Mouse (Mus musculus) embryonic facial prominence, embryonic 15.5 days (tissue): ENCODE results near the gene Actbl2. TPM values are rescaled to one million over a fixed set of nuclear protein-coding genes. Genes with fewer than 3 reads are reported as not detected.

Experiments used
- ATAC-seq: fragments of 200-750 bp; cut with Nextera tagmentation; 2 replicates; pipeline ENCODE4 v1.8.0; 2017; ENCODE audit warnings: low read depth, moderate TSS enrichment; ENCODE audit not compliant: insufficient number of reproducible peaks, low FRiP score, low TSS enrichment
- H3K27ac ChIP-seq: fragments of 300-500 bp; sonication (generic); replicated peaks from 2 replicates; pipeline ENCODE4 v1.5.1; 2015; ENCODE audit warnings: mild to moderate bottlenecking, inconsistent platforms
- H3K27me3 ChIP-seq: fragments of 300-500 bp; sonication (generic); 2 replicates; pipeline ENCODE4 v1.6.1; 2015; ENCODE audit warnings: inconsistent platforms
- H3K36me3 ChIP-seq: fragments of 300-500 bp; sonication (generic); 2 replicates; pipeline ENCODE4 v1.6.1; 2015; ENCODE audit warnings: mild to moderate bottlenecking, inconsistent platforms
- H3K4me1 ChIP-seq: fragments of 300-500 bp; sonication (generic); 2 replicates; pipeline ENCODE4 v1.6.1; 2015; ENCODE audit warnings: inconsistent platforms
- H3K4me2 ChIP-seq: fragments of 300-500 bp; sonication (generic); replicated peaks from 2 replicates; pipeline ENCODE4 v1.6.1; 2015; ENCODE audit warnings: mild to moderate bottlenecking, inconsistent platforms
- H3K4me3 ChIP-seq: fragments of 300-500 bp; sonication (generic); replicated peaks from 2 replicates; pipeline ENCODE4 v1.5.1; 2015; ENCODE audit warnings: mild to moderate bottlenecking, inconsistent platforms
- H3K9ac ChIP-seq: fragments of 300-500 bp; sonication (generic); 2 replicates; pipeline ENCODE4 v1.6.1; 2015; ENCODE audit warnings: inconsistent platforms
- H3K9me3 ChIP-seq: fragments of 300-500 bp; sonication (generic); replicated peaks from 2 replicates; pipeline ENCODE4 v1.6.1; 2016; ENCODE audit warnings: inconsistent platforms
- WGBS: fragments of 180-500 bp; shearing (Covaris S2); methylation state at CpG from one replicate; pipeline ENCODE4 v1.1.7; 2015; 5-methylcytosine and 5-hydroxymethylcytosine counted together
- polyA plus RNA-seq: library from polyadenylated mRNA; unstranded; fragments of >200 nt; fragmentation: Nextera tagmentation; extraction: Ambion mirVana; gene quantifications from 2 replicates; pipeline ENCODE4 v1.2.1, GENCODE M21; 2015

Actbl2 gene
- polyA plus RNA-seq, 1 experiment from 2014 or later = 0.13 TPM

GRCm38 (mm10) chr13:111251106-111251505 lies 3.7 kb upstream of the Actbl2 start:
- Histone ChIP-seq H3K9ac (no peak overlapping the region), H3K4me2 (no peak overlapping the region), H3K36me3 (no peaks in the 10 kb centered on the region), H3K27ac (no peak overlapping the region), H3K4me3 (no peak overlapping the region), H3K9me3 (no peaks in the 10 kb centered on the region), H3K4me1 (no peaks in the 10 kb centered on the region), H3K27me3 (no peaks in the 10 kb centered on the region)
- no peak for ATAC-seq
- WGBS = 68% methylated on average over 5 of the region's 5 CpGs

GRCm38 (mm10) chr13:111251795-111252194 lies 3.0 kb upstream of the Actbl2 start:
- Histone ChIP-seq H3K4me1 (no peaks in the 10 kb centered on the region), H3K4me3 (no peak overlapping the region), H3K9me3 (no peaks in the 10 kb centered on the region), H3K36me3 (no peaks in the 10 kb centered on the region), H3K9ac (no peak overlapping the region), H3K27me3 (no peaks in the 10 kb centered on the region), H3K4me2 (no peak overlapping the region), H3K27ac (no peak overlapping the region)
- WGBS = 55% methylated on average over 5 of the region's 5 CpGs
- no peak for ATAC-seq

DNA sequence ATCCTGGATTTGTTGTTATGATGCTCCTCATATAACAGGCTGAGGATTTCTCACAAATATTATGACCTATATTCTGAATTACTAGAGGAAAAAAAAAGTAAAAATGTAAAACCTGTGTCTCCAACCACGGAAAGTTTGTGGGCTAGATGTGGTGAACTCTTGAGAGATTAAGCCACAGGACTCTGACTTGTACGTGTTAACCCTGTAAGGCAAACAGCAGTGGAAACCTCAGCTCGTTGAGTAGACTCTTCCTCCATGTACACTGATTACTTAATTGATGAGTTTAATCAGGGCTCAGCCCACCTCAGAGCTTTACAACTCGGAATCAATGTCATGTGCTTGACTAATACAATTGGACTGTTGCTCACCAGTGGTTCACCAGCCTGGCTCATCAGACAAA lies 3.2 kb downstream of the Actbl2 start:
- WGBS = 63% methylated on average over 4 of the region's 4 CpGs
- no peak overlapping the region for H3K4me2 ChIP-seq
- H3K4me3 ChIP-seq = no peak overlapping the region
- H3K4me1 ChIP-seq = no peaks in the 10 kb centered on the region
- no peak overlapping the region for H3K9ac ChIP-seq
- H3K27ac ChIP-seq = no peak overlapping the region
- no peaks in the 10 kb centered on the region for H3K9me3 ChIP-seq
- no peaks in the 10 kb centered on the region for H3K27me3 ChIP-seq
- no peaks in the 10 kb centered on the region for H3K36me3 ChIP-seq
- ATAC-seq = no peak

DNA sequence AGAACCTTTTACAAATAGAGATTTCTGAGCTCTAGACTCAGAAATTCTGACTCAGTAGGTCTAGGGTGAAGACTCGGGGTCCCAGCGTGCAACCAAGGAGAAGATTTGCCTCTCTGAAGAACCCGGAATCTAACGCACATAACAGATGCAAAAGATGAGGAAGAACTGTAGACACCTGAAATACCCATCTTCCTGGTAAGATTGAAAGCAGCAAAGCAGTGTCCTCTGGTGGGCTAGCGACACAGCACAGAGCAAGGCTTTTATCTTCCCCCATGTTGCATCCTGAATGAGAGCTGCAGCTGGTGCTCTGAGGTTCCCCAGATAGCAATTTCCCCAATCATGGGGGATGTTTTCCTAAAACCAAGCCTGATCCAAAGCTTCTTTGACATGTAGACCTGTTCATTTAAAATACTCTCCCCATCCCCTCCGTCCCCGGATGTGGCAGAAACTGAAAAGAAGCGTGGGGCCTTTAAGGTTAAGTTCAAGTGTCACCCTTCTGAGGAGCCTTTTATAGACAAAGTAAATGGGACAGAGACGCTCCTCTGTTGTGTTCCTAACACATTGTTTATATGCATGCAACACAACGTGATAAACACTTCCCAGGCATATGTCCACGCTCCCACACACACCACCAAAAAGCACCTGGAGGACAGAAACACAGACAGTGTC lies 3.7 kb downstream of the Actbl2 start:
- WGBS = 84% methylated on average over 11 of the region's 11 CpGs
- H3K4me1 ChIP-seq = no peaks in the 10 kb centered on the region
- no peak overlapping the region for H3K4me2 ChIP-seq
- ATAC-seq = no peak
- no peaks in the 10 kb centered on the region for H3K9me3 ChIP-seq
- no peak overlapping the region for H3K27ac ChIP-seq
- no peaks in the 10 kb centered on the region for H3K36me3 ChIP-seq
- H3K9ac ChIP-seq = no peak overlapping the region
- H3K4me3 ChIP-seq = no peak overlapping the region
- no peaks in the 10 kb centered on the region for H3K27me3 ChIP-seq

- WGBS = 68% methylated on average over 6 of the region's 6 CpGs
- Histone ChIP-seq H3K27ac (no peak overlapping the region), H3K27me3 (no peaks in the 10 kb centered on the region), H3K36me3 (no peaks in the 10 kb centered on the region), H3K9me3 (no peaks in the 10 kb centered on the region), H3K4me3 (no peak overlapping the region), H3K4me1 (no peaks in the 10 kb centered on the region), H3K4me2 (no peak overlapping the region), H3K9ac (no peak overlapping the region)
- ATAC-seq = no peak
Measured at GRCm38 (mm10) chr13:111259093-111259491, 4.3 kb downstream of the Actbl2 start.

GRCm38 (mm10) chr13:111259711-111260110 lies 4.9 kb downstream of the Actbl2 start:
- H3K9ac ChIP-seq = no peak overlapping the region
- no peak for ATAC-seq
- H3K36me3 ChIP-seq = no peaks in the 10 kb centered on the region
- WGBS = 32% methylated on average over 7 of the region's 7 CpGs
- H3K4me3 ChIP-seq = no peak overlapping the region
- H3K27me3 ChIP-seq = no peaks in the 10 kb centered on the region
- H3K4me2 ChIP-seq = no peak overlapping the region
- H3K9me3 ChIP-seq = no peaks in the 10 kb centered on the region
- no peaks in the 10 kb centered on the region for H3K4me1 ChIP-seq
- 0 out of 2 replicates have a peak overlapping the region, but pooled peaks have one; percentile 14 for H3K27ac ChIP-seq

- WGBS = 83% methylated on average over 2 of the region's 2 CpGs
- peaks cover 29% of the 10 kb centered on the region for H3K4me1 ChIP-seq
- H3K4me3 ChIP-seq = no peak overlapping the region
- H3K27ac ChIP-seq = no peak overlapping the region
- no peak overlapping the region for H3K9ac ChIP-seq
- H3K27me3 ChIP-seq = no peaks in the 10 kb centered on the region
- no peak for ATAC-seq
- H3K4me2 ChIP-seq = no peak overlapping the region
- H3K9me3 ChIP-seq = no peaks in the 10 kb centered on the region
- no peaks in the 10 kb centered on the region for H3K36me3 ChIP-seq
Measured at GRCm38 (mm10) chr13:111263186-111263585, 8.4 kb downstream of the Actbl2 start.

DNA sequence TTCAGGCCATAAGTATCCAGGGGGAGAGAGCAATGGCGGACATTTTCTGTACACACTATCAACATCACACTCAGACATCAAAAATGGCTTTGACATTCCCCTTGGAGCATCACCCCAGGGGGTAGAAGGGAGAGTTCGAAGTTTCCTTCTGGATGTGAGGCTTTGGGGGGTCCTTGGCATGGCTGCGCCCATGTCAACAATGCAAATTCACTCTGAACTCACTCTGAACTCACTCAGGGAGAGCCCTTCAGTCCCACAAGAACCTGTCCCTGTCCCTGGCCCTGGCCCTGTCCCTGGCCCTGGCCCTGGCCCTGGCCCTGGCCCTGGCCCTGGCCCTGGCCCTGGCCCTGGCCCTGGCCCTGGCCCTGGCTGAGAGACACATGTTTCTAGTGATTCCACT lies 8.9 kb downstream of the Actbl2 start:
- Histone ChIP-seq H3K4me1 (peaks cover 32% of the 10 kb centered on the region), H3K27ac (peak overlapping the region; percentile 73), H3K36me3 (no peaks in the 10 kb centered on the region), H3K4me3 (no peak overlapping the region), H3K9ac (no peak overlapping the region), H3K27me3 (no peaks in the 10 kb centered on the region), H3K4me2 (no peak overlapping the region), H3K9me3 (no peaks in the 10 kb centered on the region)
- 74% methylated on average over 3 of the region's 3 CpGs for WGBS
- no peak for ATAC-seq

GRCm38 (mm10) chr13:111265231-111266000 lies 10.6 kb downstream of the Actbl2 start:
- no peaks in the 10 kb centered on the region for H3K27me3 ChIP-seq
- no peak overlapping the region for H3K9ac ChIP-seq
- no peaks in the 10 kb centered on the region for H3K9me3 ChIP-seq
- H3K4me1 ChIP-seq = peaks cover 36% of the 10 kb centered on the region
- peak overlapping the region; percentile 75 for H3K27ac ChIP-seq
- no peaks in the 10 kb centered on the region for H3K36me3 ChIP-seq
- H3K4me3 ChIP-seq = no peak overlapping the region
- ATAC-seq = no peak
- H3K4me2 ChIP-seq = no peak overlapping the region
- WGBS = 60% methylated on average over 4 of the region's 4 CpGs

DNA sequence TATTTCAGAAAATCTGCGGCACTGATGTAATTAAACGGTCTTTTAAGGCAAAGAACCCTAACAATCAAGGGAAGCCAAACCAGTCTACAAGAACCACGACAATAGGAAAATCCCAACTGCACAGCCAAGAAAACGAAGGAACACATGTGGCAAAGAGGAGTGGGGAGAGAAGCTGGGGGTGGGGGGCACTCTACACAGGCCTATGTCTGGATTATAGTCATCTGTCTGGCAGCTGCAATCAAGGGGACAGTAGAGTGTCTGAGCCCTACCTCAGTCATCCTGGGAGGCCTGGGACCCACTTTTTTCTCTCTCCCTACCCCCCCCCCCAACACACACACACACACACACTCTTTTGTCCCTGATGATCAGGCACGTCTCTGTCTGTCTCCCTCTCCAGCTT lies 12.0 kb downstream of the Actbl2 start:
- 0 out of 2 replicates have a peak, but pooled peaks have one; percentile 64 for ATAC-seq
- Histone ChIP-seq H3K36me3 (no peaks in the 10 kb centered on the region), H3K4me1 (peaks cover 36% of the 10 kb centered on the region), H3K9me3 (no peaks in the 10 kb centered on the region), H3K9ac (no peak overlapping the region), H3K4me3 (no peak overlapping the region), H3K27ac (peak overlapping the region; percentile 75), H3K27me3 (no peaks in the 10 kb centered on the region), H3K4me2 (no peak overlapping the region)
- 31% methylated on average over 5 of the region's 5 CpGs for WGBS

DNA sequence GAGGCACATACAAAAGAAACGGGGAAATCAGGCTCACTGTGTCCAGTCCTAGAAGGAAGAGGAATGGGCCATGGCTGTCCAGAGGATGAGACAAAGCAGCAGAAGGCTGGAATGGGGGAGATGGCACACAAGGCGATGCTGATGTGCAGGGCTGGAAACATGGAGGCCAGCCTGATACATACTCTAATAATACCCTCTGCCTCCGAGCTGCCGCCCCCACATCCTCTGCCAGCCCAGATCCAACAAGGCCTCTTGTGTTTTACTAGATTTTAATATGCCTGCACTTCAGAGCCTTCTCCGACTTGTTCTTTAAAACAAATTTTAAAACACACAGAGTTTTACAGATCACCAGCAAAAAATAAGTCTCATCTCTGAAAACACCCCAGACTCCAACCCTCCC lies 14.2 kb downstream of the Actbl2 start:
- ATAC-seq = no peak

More for the DNA sequence above, 14.2 kb downstream of the Actbl2 start:
- Histone ChIP-seq H3K9ac (no peak overlapping the region), H3K27ac (0 out of 2 replicates have a peak overlapping the region, but pooled peaks have one; percentile 48), H3K27me3 (no peaks in the 10 kb centered on the region), H3K9me3 (no peaks in the 10 kb centered on the region), H3K4me3 (no peak overlapping the region), H3K4me1 (peaks cover 39% of the 10 kb centered on the region), H3K36me3 (no peaks in the 10 kb centered on the region), H3K4me2 (no peak overlapping the region)
- WGBS = 80% methylated on average over 5 of the region's 5 CpGs
